Mouse (Mus musculus): ENCODE measurements around the gene Rimbp2.

DNA sequence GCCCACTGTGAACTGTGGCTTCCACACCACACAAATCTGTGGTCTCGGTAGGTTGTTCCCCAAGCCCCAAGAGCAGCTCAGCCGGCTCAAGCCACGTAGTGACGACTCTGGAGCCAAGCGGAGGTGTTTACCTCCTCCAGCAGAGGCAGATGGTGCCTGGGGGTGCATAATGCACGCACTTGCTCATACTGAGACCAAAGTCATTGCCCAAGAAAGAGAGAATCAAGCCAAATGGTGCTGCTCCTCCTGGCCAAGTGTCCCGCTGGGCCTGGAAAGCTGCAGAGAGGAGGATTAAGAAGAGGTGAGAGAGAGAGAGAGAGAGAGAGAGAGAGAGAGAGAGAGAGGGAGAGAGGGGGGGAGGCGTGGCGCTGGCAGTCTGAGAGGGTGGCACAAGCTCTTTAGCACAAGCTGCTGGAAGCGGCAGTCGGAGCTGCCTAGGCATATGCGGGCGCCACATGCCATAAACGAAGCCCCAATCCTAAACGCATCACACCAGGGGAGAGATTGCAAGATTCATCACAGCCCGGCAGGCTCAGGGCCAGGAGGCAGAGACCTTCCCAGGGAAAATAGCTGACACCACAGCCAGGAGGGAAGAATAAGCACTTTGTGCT is 75.8 kb downstream of the Rimbp2 start:
- no peak for TF ChIP-seq CTCF (IDR thresholded peaks at IDR 0.05; ENCODE audit: borderline replicate concordance, extremely low read depth, insufficient read depth, insufficient read length)
- no peak for TF ChIP-seq POLR2A (IDR thresholded peaks at IDR 0.05; ENCODE audit: borderline replicate concordance, extremely low read depth, insufficient read depth, insufficient read length, poor library complexity, severe bottlenecking)
